Mouse (Mus musculus): Measurements from ENCODE around the gene Lsm10.

GRCm38 (mm10) chr4:126111153-126111549 lies 14.7 kb downstream of the Lsm10 start:
- TF ChIP-seq CTCF (IDR thresholded peaks at IDR 0.05; ENCODE audit: insufficient read depth, low read length): no peak
- no peak for TF ChIP-seq POLR2A (IDR thresholded peaks at IDR 0.05; ENCODE audit: borderline replicate concordance, extremely low read depth, low read depth, low read length)
